Mouse (Mus musculus) MEL (cell line): ENCODE data around the gene Rhobtb3. TPM values are rescaled to one million over a fixed set of nuclear protein-coding genes. Genes with fewer than 3 reads are reported as not detected.

Source experiments
- DNase-seq: peaks from one replicate; pipeline ENCODE4 v3.0.0; 2011; ENCODE audit warnings: low read depth, low spot score
- H3K27ac ChIP-seq: 2 replicates; pipeline ENCODE4 v1.5.1; 2012; ENCODE audit warnings: low read depth, mild to moderate bottlenecking, control low read depth, low read length, moderate library complexity; ENCODE audit not compliant: control insufficient read depth
- H3K27me3 ChIP-seq, 2 experiments: fragments of 150-350 bp in 1 of 2; sonication (generic) in 1 of 2; 2 replicates each; pipeline ENCODE4 v1.6.1; 2012; ENCODE audit warnings: low read length in 2 of 2, mild to moderate bottlenecking in 2 of 2, improper control_type of control experiment in 1 of 2, moderate library complexity in 1 of 2; ENCODE audit not compliant: insufficient read depth in 2 of 2, control insufficient read depth in 1 of 2
- H3K36me3 ChIP-seq, 2 experiments: 2 replicates each; pipeline ENCODE4 v1.6.1; 2012 to 2014; ENCODE audit warnings: low read length in 2 of 2, improper control_type of control experiment in 1 of 2, inconsistent platforms in 1 of 2, mild to moderate bottlenecking in 1 of 2; ENCODE audit not compliant: insufficient read depth in 2 of 2, control insufficient read depth in 1 of 2
- H3K4me1 ChIP-seq, 2 experiments: fragments of 150-350 bp in 1 of 2; sonication (generic) in 1 of 2; 2 replicates each; pipeline ENCODE4 v1.6.1; 2012; ENCODE audit warnings: low read length in 2 of 2, improper control_type of control experiment in 1 of 2, mild to moderate bottlenecking in 1 of 2; ENCODE audit not compliant: insufficient read depth in 2 of 2, control insufficient read depth in 1 of 2
- H3K4me3 ChIP-seq, 2 experiments: fragments of 150-350 bp in 1 of 2; sonication (generic) in 1 of 2; 2 replicates each; pipeline ENCODE4 v1.5.1; 2012; ENCODE audit warnings: low read depth in 2 of 2, low read length in 2 of 2, mild to moderate bottlenecking in 2 of 2, moderate library complexity in 2 of 2, control low read depth in 1 of 2, improper control_type of control experiment in 1 of 2; ENCODE audit not compliant: control insufficient read depth in 1 of 2, insufficient read depth in 1 of 2
- H3K79me2 ChIP-seq: 2 replicates; pipeline ENCODE4 v1.6.1; 2012; ENCODE audit warnings: mild to moderate bottlenecking, low read length, moderate library complexity; ENCODE audit not compliant: control insufficient read depth, poor library complexity, insufficient read depth
- H3K9ac ChIP-seq: 2 replicates; pipeline ENCODE4 v1.6.1; 2012; ENCODE audit warnings: low read depth, mild to moderate bottlenecking, control low read depth, low read length, moderate library complexity; ENCODE audit not compliant: control insufficient read depth, poor library complexity, severe bottlenecking
- H3K9me3 ChIP-seq: fragments of 150-350 bp; sonication (generic); replicated peaks from 2 replicates; pipeline ENCODE4 v1.6.1; 2012; ENCODE audit warnings: mild to moderate bottlenecking, low read length, improper control_type of control experiment, moderate library complexity; ENCODE audit not compliant: insufficient read depth
- BHLHE40 ChIP-seq: IDR thresholded peaks from 2 replicates; pipeline ENCODE4 v1.6.1; 2012; ENCODE audit warnings: low read depth, mild to moderate bottlenecking, inconsistent platforms, low read length, improper control_type of control experiment, borderline replicate concordance
- CHD1 ChIP-seq: IDR thresholded peaks from 2 replicates; pipeline ENCODE4 v1.6.1; 2012; ENCODE audit warnings: low read depth, mild to moderate bottlenecking, inconsistent platforms, low read length, improper control_type of control experiment
- E2F4 ChIP-seq: IDR thresholded peaks from 2 replicates; pipeline ENCODE4 v1.6.1; 2011; ENCODE audit warnings: low read depth, low read length, improper control_type of control experiment, borderline replicate concordance
- ELF1 ChIP-seq: IDR thresholded peaks from 2 replicates; pipeline ENCODE4 v1.6.1; 2014; ENCODE audit warnings: low read depth, mild to moderate bottlenecking, inconsistent platforms, low read length, improper control_type of control experiment, moderate library complexity
- ETS1 ChIP-seq: IDR thresholded peaks from 2 replicates; pipeline ENCODE4 v1.6.1; 2012; ENCODE audit warnings: low read depth, mild to moderate bottlenecking, inconsistent platforms, low read length, improper control_type of control experiment, moderate library complexity
- HCFC1 ChIP-seq: IDR thresholded peaks from 2 replicates; pipeline ENCODE4 v1.6.1; 2012; ENCODE audit warnings: low read depth, mild to moderate bottlenecking, inconsistent platforms, low read length, improper control_type of control experiment, moderate library complexity
- MAFK ChIP-seq: IDR thresholded peaks from 2 replicates; pipeline ENCODE4 v1.6.1; 2011; ENCODE audit warnings: low read depth, mild to moderate bottlenecking, low read length, improper control_type of control experiment, borderline replicate concordance
- MEF2A ChIP-seq: IDR thresholded peaks from 2 replicates; pipeline ENCODE4 v1.6.1; 2014; ENCODE audit warnings: low read depth, mild to moderate bottlenecking, inconsistent platforms, low read length, improper control_type of control experiment; ENCODE audit not compliant: poor library complexity, insufficient replicate concordance, severe bottlenecking; ENCODE audit errors: extremely low read depth
- MYB ChIP-seq: IDR thresholded peaks from 2 replicates; pipeline ENCODE4 v1.6.1; 2011; ENCODE audit warnings: mild to moderate bottlenecking, low read depth, low read length, improper control_type of control experiment
- MYC ChIP-seq: IDR thresholded peaks from 2 replicates; pipeline ENCODE4 v1.6.1; 2011; ENCODE audit warnings: low read depth, mild to moderate bottlenecking, low read length, improper control_type of control experiment, moderate library complexity
- NELFE ChIP-seq: IDR thresholded peaks from 2 replicates; pipeline ENCODE4 v1.6.1; 2011; ENCODE audit warnings: low read depth, low read length, improper control_type of control experiment
- NRF1 ChIP-seq: IDR thresholded peaks from 2 replicates; pipeline ENCODE4 v1.6.1; 2014; ENCODE audit warnings: low read depth, mild to moderate bottlenecking, inconsistent platforms, low read length, improper control_type of control experiment, moderate library complexity; ENCODE audit not compliant: poor library complexity, insufficient read depth, severe bottlenecking
- POLR2A ChIP-seq, 2 experiments: IDR thresholded peaks; 2 replicates each; pipeline ENCODE4 v1.6.1; 2011 to 2012; ENCODE audit warnings: low read length in 2 of 2, mild to moderate bottlenecking in 2 of 2, control low read depth in 1 of 2, improper control_type of control experiment in 1 of 2, low read depth in 1 of 2, moderate library complexity in 1 of 2; ENCODE audit not compliant: control insufficient read depth in 1 of 2, insufficient read depth in 1 of 2, poor library complexity in 1 of 2
- POLR2AphosphoS5 ChIP-seq: IDR thresholded peaks from 2 replicates; pipeline ENCODE4 v1.6.1; 2012; ENCODE audit warnings: low read depth, borderline replicate concordance, mild to moderate bottlenecking, inconsistent platforms, low read length, moderate library complexity, mixed read lengths
- RAD21 ChIP-seq: IDR thresholded peaks from 2 replicates; pipeline ENCODE4 v1.6.1; 2011; ENCODE audit warnings: mild to moderate bottlenecking, low read depth, low read length, improper control_type of control experiment
- SMC3 ChIP-seq: IDR thresholded peaks from 2 replicates; pipeline ENCODE4 v1.6.1; 2011; ENCODE audit warnings: low read depth, low read length, improper control_type of control experiment
- TAL1 ChIP-seq: IDR thresholded peaks from 2 replicates; pipeline ENCODE4 v1.6.1; 2012; ENCODE audit warnings: mild to moderate bottlenecking, inconsistent platforms, low read length, moderate library complexity, mixed read lengths
- TBP ChIP-seq: IDR thresholded peaks from 2 replicates; pipeline ENCODE4 v1.8.0; 2011; ENCODE audit warnings: low read depth, low read length, improper control_type of control experiment
- TCF12 ChIP-seq: IDR thresholded peaks from 2 replicates; pipeline ENCODE4 v1.6.1; 2014; ENCODE audit warnings: low read depth, mild to moderate bottlenecking, inconsistent platforms, low read length, improper control_type of control experiment, moderate library complexity
- ZMIZ1 ChIP-seq: IDR thresholded peaks from 2 replicates; pipeline ENCODE4 v1.6.1; 2012; ENCODE audit warnings: low read depth, mild to moderate bottlenecking, inconsistent platforms, low read length, improper control_type of control experiment, moderate library complexity
- ZNF384 ChIP-seq: IDR thresholded peaks from 2 replicates; pipeline ENCODE4 v1.6.1; 2012; ENCODE audit warnings: low read depth, mild to moderate bottlenecking, inconsistent platforms, low read length, improper control_type of control experiment
- polyA plus RNA-seq, 2 experiments: library from polyadenylated mRNA; stranded (reverse) in 1 of 2; unstranded in 1 of 2; fragments of >175 nt in 1 of 2; fragments of >200 nt in 1 of 2; gene quantifications; 2 replicates each; pipeline versions ENCODE4 v1.2.1 to v1.2.4; 2012; ENCODE audit warnings: low replicate concordance in 2 of 2, low read depth in 1 of 2; ENCODE audit not compliant: insufficient read length in 2 of 2, insufficient read depth in 1 of 2, missing spikeins in 1 of 2
- total RNA-seq: library from RNA; depleted of rRNA; stranded (reverse); fragments of 300-350 nt; gene quantifications from 2 replicates; pipeline ENCODE4 v1.2.3, GENCODE M21; 2012

Rhobtb3 gene
- total and polyA plus RNA-seq, 3 experiments: not detected

DNA sequence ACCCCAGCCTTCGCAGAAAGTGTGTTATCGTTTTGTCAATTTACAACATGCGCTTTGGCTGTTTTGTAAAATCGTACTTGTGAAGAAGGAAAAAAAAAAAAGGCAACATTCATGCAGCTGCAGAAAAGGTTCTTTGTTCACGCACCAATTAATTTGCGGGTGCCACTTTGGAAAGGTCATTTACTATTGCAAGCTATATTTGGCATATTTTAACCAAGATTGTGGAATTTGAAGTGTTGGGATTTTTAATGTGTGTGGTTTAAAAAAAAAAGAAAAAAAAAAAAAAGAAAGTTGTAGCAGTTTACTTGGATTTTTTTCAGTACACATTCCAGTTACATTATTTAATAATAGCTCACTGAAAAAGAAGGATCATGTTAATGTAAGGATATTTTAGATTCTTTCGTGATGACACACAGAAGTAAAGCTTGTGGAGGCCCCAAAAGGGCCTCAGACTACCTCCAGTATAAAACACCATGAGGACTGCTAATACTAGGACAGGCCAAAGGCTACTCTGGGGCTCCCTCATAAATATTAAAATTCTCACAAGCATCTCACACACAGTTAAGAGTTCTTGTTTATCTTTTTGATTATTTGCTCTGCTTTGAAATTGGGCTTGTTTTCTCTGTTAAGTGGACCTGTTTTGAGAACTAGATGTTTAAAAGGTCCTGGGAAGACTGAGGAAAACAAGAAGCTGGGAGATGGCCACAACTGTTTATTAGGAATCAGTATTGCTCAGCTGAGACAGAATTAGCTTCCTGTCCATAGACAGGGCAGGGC is 507 bp upstream of the Rhobtb3 start:
- Histone ChIP-seq H3K9ac (no peak overlapping the region), H3K27me3 (no peaks in the 10 kb centered on the region), H3K36me3 (no peaks in the 10 kb centered on the region), H3K4me3 (no peak overlapping the region), H3K79me2 (no peaks in the 10 kb centered on the region), H3K4me1 (no peaks in the 10 kb centered on the region), H3K9me3 (no peaks in the 10 kb centered on the region), H3K27ac (no peak overlapping the region)
- no peak for DNase-seq
- no peak for TF ChIP-seq ETS1
- no peak for TF ChIP-seq BHLHE40
- TF ChIP-seq ZNF384: no peak
- no peak for TF ChIP-seq RAD21
- no peak for TF ChIP-seq E2F4
- TF ChIP-seq NELFE: no peak
- no peak for TF ChIP-seq TBP
- TF ChIP-seq ELF1: no peak
- no peak for TF ChIP-seq CHD1
- no peak for TF ChIP-seq MYC
- TF ChIP-seq TCF12: no peak
- TF ChIP-seq SMC3: no peak
- TF ChIP-seq HCFC1: no peak

DNA sequence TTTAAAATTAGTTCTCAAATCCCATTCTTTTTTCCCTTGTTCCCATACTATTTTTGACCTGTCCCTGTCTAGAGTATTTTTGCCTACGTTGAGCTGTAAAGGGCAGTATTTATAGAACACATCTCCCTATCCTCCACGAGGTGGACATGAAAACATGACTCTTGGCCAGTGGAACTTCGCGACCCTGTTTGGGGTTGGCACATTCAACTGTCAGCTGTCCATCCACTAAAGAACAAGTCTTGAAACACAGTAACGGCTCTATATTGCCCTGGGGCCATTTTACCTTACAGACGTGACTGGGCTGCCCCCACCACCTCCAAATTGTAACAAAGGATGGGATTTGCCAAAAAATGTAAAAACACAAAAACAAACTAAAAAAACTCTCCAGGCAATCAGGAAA is 994 bp downstream of the Rhobtb3 start:
- Histone ChIP-seq H3K27ac (no peak overlapping the region), H3K27me3 (no peaks in the 10 kb centered on the region), H3K4me3 (no peak overlapping the region), H3K36me3 (no peaks in the 10 kb centered on the region), H3K9ac (no peak overlapping the region), H3K9me3 (no peaks in the 10 kb centered on the region), H3K79me2 (no peaks in the 10 kb centered on the region), H3K4me1 (no peaks in the 10 kb centered on the region)
- TF ChIP-seq TAL1 (no peak), MAFK (no peak), MYB (no peak), NRF1 (no peak), POLR2A (IDR thresholded peaks at IDR 0.05; ENCODE audit: control insufficient read depth in 1 of 2, insufficient read depth in 1 of 2, low read depth in 1 of 2, low read length in 2 of 2, poor library complexity in 1 of 2) (no peak), POLR2AphosphoS5 (no peak), MEF2A (no peak), ZMIZ1 (no peak)
- DNase-seq: no peak
